Mouse (Mus musculus): ENCODE results near the gene Filip1l. TPM values are rescaled to one million over a fixed set of nuclear protein-coding genes. Genes with fewer than 3 reads are reported as not detected.
A peak's percentile ranks its signal among the peaks of the same experiment; 100 is the strongest.

Gene Filip1l
- total RNA-seq, 2 experiments from 2014 or later, result 3.0 to 3.5 TPM

GRCm38 (mm10) chr16:57502761-57503160, 149.9 kb downstream of the Filip1l start:
- intact Hi-C loops (cut with DNase I), result no loop called here
- no peak for DNase-seq (ENCODE audit: low spot score in 2 of 2)

GRCm38 (mm10) chr16:57504728-57505127, 151.8 kb downstream of the Filip1l start:
- intact Hi-C loops (cut with DNase I), result no loop called here
- no peak for DNase-seq (ENCODE audit: low spot score in 2 of 2)

GRCm38 (mm10) chr16:57506133-57506532, 153.2 kb downstream of the Filip1l start:
- no peak for DNase-seq (ENCODE audit: low spot score in 2 of 2)
- intact Hi-C loops (cut with DNase I), result no loop called here

DNA sequence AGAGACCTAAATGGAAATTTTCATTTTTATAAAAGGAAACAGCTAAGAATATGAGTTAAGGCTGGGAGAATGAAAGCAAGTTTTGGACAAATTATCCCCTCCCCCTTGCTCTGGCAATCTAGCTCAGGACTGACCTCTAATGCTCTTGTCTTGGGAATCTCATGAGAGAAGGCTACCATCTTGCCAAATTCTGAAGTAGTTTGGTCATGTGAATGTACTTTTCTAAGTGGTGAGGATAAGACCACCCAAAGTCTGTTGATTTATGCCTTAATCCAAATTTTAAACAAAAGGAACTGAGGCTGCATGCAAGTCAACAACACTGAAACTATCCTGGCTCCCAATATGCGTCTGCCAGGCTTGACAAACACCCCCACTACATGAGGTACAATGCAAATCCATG, 155.5 kb downstream of the Filip1l start:
- DNase-seq (ENCODE audit: low spot score in 2 of 2), result no peak
- intact Hi-C loops (cut with DNase I), result no loop called here

DNA sequence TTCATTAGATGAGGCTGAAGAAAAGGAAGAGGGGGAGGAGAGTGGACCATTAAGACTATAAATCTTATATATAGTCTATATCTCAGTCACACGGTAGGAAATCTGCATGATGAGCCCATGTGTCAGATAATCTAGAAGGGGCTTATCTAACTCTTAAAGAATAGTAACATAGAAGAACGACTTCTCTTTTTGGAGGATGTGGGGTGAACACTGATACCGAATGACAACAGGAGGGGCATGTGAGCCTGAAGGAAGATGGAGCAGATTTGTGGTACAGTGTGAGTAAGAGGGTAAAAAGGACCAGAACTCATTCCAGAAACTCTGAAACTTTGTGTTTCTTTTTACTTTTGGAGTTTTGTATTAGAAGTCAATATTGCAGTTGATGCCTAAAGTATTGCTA, 156.2 kb downstream of the Filip1l start:
- DNase-seq (ENCODE audit: low spot score in 2 of 2), result no peak
- intact Hi-C loops (cut with DNase I), result no loop called here

- DNase-seq (ENCODE audit: low spot score in 2 of 2), result no peak
- intact Hi-C loops (cut with DNase I), result no loop called here
Measured at GRCm38 (mm10) chr16:57513562-57513961, 160.7 kb downstream of the Filip1l start.

DNA sequence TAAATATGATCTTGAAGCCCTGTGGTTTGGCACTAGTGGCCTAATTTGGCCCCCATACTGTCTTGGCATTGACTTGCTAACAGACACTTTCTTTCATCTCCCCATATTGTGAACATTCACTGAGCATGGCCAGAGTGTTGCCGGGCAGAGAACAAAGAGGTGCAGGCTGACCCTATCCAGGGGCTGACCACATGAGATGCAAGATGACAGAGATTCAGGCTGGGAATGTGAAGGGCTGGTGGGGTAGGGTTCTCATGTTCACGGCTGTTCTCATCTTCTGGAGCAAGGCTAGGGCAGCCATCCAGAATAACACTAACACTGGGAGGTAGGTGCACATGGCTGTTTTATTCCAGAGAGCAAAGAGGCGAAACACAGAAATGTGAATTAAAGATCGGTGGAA, 161.5 kb downstream of the Filip1l start:
- intact Hi-C loops (cut with DNase I), result no loop called here
- no peak for DNase-seq (ENCODE audit: low spot score in 2 of 2)

DNA sequence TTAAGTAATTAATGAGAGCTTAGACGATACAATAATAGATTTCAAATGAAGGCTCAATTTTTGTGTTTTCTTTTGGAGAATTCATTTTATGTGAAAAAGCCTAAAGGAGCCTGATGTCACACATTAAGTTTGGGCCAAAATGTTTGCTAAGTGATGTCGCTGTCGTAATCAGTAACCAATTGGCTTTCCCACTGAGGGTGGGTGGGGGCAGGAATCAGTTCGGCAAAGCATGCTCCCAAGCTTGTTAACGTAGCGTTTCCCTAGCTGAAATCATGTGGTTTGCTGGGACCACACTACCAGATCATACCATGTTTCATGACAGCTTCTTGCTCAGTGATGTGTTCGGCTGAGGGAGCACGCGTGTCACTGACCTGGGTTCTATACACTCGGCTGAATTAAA, 162.7 kb downstream of the Filip1l start:
- intact Hi-C loops (cut with DNase I), result no loop called here
- DNase-seq (ENCODE audit: low spot score in 2 of 2), result no peak

GRCm38 (mm10) chr16:57525046-57525445, 172.2 kb downstream of the Filip1l start:
- DNase-seq (ENCODE audit: low spot score in 2 of 2), result no peak
- intact Hi-C loops (cut with DNase I), result no loop called here

- no peak for DNase-seq (ENCODE audit: low spot score in 2 of 2)
- intact Hi-C loops (cut with DNase I), result no loop called here
Measured at GRCm38 (mm10) chr16:57525476-57525875, 172.6 kb downstream of the Filip1l start.

- intact Hi-C loops (cut with DNase I), result no loop called here
- no peak for DNase-seq (ENCODE audit: low spot score in 2 of 2)
Measured at GRCm38 (mm10) chr16:57526893-57527292, 174.0 kb downstream of the Filip1l start.

- intact Hi-C loops (cut with DNase I), result no loop called here
- no peak for DNase-seq (ENCODE audit: low spot score in 2 of 2)
Measured at GRCm38 (mm10) chr16:57528457-57528856, 175.6 kb downstream of the Filip1l start.

GRCm38 (mm10) chr16:57530547-57530946, 177.7 kb downstream of the Filip1l start:
- DNase-seq (ENCODE audit: low spot score in 2 of 2), result no peak
- intact Hi-C loops (cut with DNase I), result no loop called here

GRCm38 (mm10) chr16:57532081-57532493, 179.2 kb downstream of the Filip1l start:
- DNase-seq (ENCODE audit: low spot score in 2 of 2), result no peak
- intact Hi-C loops (cut with DNase I), result no loop called here

GRCm38 (mm10) chr16:57534365-57534764, 181.5 kb downstream of the Filip1l start:
- intact Hi-C loops (cut with DNase I), result no loop called here
- DNase-seq (ENCODE audit: low spot score in 2 of 2), result no peak

- intact Hi-C loops (cut with DNase I), result no loop called here
- DNase-seq (ENCODE audit: low spot score in 2 of 2), result no peak
Measured at GRCm38 (mm10) chr16:57534811-57535210, 181.9 kb downstream of the Filip1l start.

DNA sequence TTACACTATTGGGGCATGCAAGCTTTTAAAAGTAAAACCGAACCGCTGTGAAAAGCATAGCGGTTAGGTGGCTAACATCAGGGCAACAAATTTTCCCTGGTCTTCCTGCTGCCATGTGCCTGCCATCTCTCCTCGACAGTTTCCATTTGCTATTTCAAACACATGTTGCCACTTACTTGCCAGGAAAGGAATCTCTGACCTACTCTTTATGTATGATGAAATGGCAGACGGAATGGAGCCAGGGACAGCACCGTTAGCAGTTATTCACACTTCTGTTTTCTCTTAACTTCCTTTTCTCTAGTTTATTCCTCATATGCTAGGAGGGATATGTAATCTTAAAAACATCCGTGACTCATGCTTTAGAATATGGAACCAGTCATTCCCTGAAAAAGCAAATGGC, 183.6 kb downstream of the Filip1l start:
- intact Hi-C loops (cut with DNase I), result no loop called here
- DNase-seq (ENCODE audit: low spot score in 2 of 2), result peak in 1 of 2 experiments; percentile 5

- intact Hi-C loops (cut with DNase I), result no loop called here
- DNase-seq (ENCODE audit: low spot score in 2 of 2), result no peak
Measured at GRCm38 (mm10) chr16:57543243-57543642, 190.3 kb downstream of the Filip1l start.

DNA sequence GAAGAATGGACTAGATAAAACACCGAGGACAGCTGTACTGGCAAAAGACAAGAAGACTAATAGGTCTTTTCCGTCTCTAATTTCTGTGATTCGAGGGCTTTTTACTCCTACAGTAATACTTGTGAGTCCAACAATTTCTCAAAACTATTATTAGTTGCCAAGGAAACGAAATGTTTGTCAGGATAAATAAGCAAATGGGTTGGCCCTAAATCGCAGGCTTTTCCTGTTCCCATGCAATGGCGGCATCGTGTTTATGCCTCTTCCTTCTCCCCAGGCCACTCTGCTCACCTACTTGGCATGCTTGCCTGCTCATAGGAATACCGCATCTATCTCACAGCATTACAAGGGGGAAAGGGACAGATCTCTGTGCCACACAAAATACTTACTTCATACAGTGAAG, 191.5 kb downstream of the Filip1l start:
- intact Hi-C loops (cut with DNase I), result no loop called here

GRCm38 (mm10) chr16:57546355-57546754, 193.5 kb downstream of the Filip1l start:
- no peak for DNase-seq (ENCODE audit: low spot score in 2 of 2)
- intact Hi-C loops (cut with DNase I), result no loop called here

More for the DNA sequence above, 191.5 kb downstream of the Filip1l start:
- no peak for DNase-seq (ENCODE audit: low spot score in 2 of 2)

DNA sequence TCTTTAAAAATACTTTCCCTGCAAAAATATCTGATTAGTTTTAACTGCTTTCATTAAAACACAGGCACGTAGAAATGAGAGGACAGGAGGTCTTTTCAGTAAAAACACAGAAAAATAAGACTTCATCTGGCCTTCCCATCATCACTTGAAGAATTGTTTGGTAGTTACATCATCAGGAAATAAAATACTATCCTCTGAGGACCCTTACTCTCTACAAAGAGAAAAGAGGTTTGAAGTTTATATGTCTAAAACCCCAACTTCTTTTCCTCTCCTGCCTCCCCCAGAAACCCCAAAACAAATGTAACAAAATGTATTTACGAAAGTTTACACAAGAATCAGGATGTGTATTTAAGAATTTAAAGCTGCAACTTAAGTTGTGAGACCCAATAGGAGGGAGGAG, 195.7 kb downstream of the Filip1l start:
- DNase-seq (ENCODE audit: low spot score in 2 of 2), result no peak
- intact Hi-C loops (cut with DNase I), result no loop called here
